Mouse (Mus musculus) bone marrow macrophage, adult 2 months (primary cell): ENCODE measurements around the gene Stoml1.

Experiments
- CTCF ChIP-seq: IDR thresholded peaks from 2 replicates; pipeline ENCODE4 v1.5.1; 2012; ENCODE audit warnings: low read depth, mild to moderate bottlenecking, low read length, moderate library complexity
- POLR2A ChIP-seq: IDR thresholded peaks from 2 replicates; pipeline ENCODE4 v1.6.1; 2012; ENCODE audit warnings: mild to moderate bottlenecking, low read depth, low read length, borderline replicate concordance

DNA sequence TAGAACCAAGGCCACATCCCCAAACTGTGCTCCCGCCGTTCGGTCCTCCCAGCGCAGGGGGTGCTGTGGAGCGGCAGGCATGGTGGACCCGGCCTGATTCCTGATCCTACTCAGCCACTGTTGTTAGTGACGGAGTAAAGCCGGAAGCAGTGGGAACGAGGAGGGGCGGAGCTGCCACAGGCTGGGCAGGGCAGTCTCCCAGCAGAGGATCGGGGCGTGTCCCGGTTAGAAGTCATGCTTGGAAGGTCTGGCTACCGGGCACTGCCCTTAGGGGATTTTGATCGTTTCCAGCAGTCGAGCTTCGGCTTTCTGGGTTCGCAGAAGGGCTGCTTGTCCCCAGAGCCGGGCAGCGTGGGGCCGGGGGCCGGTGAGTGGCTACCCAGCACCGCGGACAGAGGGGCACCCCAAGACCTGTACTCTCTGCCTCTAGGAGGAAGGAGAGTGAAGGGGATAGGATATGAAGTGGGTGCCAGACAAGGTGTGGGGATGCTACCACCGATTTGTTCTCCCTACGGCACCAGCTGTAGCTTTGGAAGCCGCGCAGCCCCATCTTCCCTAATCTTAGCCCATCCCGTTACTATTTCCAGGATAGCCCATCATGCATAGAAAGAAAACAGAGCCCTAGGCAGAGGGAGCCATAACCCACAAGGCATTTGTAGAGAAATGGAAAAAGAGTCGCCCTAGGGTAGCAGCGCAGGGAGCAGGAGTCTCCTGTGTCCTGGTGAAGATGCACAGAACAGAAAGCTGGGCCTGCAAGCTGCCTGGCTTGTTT is at the start of gene Stoml1:
- peak; percentile 16; the same call in 1 of the 2 replicates for TF ChIP-seq CTCF
- no peak for TF ChIP-seq POLR2A
